Mouse (Mus musculus) thymus, adult 2 months (tissue): ENCODE measurements around the gene Hsf4. TPM values are rescaled to one million over a fixed set of nuclear protein-coding genes. Genes with fewer than 3 reads are reported as not detected.

ENCODE experiments used
- DNase-seq: peaks from one replicate; pipeline ENCODE4 v3.0.0; 2021
- H3K27ac ChIP-seq: fragments of 200-500 bp; 2 replicates; pipeline ENCODE4 v1.5.1; 2012; ENCODE audit warnings: low read length, control low read depth; ENCODE audit not compliant: control insufficient read depth, insufficient read depth
- H3K27me3 ChIP-seq: fragments of 200-500 bp; 2 replicates; pipeline ENCODE4 v1.6.1; 2012; ENCODE audit warnings: mild to moderate bottlenecking, low read length, moderate library complexity, mixed read lengths; ENCODE audit not compliant: control insufficient read depth, insufficient read depth
- H3K36me3 ChIP-seq: fragments of 200-500 bp; 2 replicates; pipeline ENCODE4 v1.6.1; 2012; ENCODE audit warnings: mild to moderate bottlenecking, low read length, moderate library complexity; ENCODE audit not compliant: control insufficient read depth, insufficient read depth
- H3K4me1 ChIP-seq: fragments of 200-500 bp; replicated peaks from 2 replicates; pipeline ENCODE4 v1.6.1; 2012; ENCODE audit warnings: low read length; ENCODE audit not compliant: control insufficient read depth, insufficient read depth
- H3K4me3 ChIP-seq: fragments of 200-500 bp; 2 replicates; pipeline ENCODE4 v1.5.1; 2012; ENCODE audit warnings: mild to moderate bottlenecking, low read length, control low read depth, moderate library complexity; ENCODE audit not compliant: control insufficient read depth, insufficient read depth
- CTCF ChIP-seq: fragments of 200-500 bp; IDR thresholded peaks from 2 replicates; pipeline ENCODE4 v1.5.1; 2012; ENCODE audit warnings: mild to moderate bottlenecking, control low read depth, low read length, moderate library complexity, borderline replicate concordance; ENCODE audit not compliant: control insufficient read depth, poor library complexity, insufficient read depth; ENCODE audit errors: extremely low read depth
- POLR2A ChIP-seq: fragments of 200-500 bp; IDR thresholded peaks from 2 replicates; pipeline ENCODE4 v1.6.1; 2012; ENCODE audit warnings: mild to moderate bottlenecking, low read length, control low read depth, moderate library complexity; ENCODE audit not compliant: control insufficient read depth, poor library complexity, insufficient read depth; ENCODE audit errors: extremely low read depth
- WGBS: fragments of 180-500 bp; shearing (Covaris S2); methylation state at CpG from one replicate; pipeline ENCODE4 v1.1.7; 2018; 5-methylcytosine and 5-hydroxymethylcytosine counted together
- polyA plus RNA-seq: library from polyadenylated mRNA; depleted of rRNA; stranded (reverse); fragments of >200 nt; gene quantifications from 2 replicates; pipeline ENCODE4 v1.2.3, GENCODE M21; 2012

The Hsf4 gene
- polyA plus RNA-seq, 1 experiment: 3.3 TPM

DNA sequence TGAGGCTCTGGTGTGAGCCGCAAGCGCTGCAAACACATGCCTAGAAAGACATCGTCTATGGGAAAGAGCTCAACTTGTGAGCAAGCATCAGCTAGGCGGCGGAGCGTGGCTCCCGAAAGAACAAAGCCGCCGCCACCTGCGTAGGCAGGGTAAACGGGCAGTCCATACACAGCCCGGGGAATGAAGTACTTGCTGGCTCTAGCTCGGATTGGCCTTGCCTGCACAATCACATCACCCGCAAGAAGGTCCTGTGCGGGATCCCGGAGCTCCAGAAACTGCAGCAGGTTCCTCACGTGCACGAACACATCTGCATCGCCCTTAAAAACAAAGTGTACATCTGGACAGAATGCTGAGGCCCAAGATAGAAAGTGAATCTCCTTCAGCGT, 15.8 kb upstream of the Hsf4 start:
- Histone ChIP-seq H3K4me3 (no peak overlapping the region), H3K27me3 (no peaks in the 10 kb centered on the region), H3K4me1 (peaks cover 13% of the 10 kb centered on the region), H3K36me3 (peaks cover 10% of the 10 kb centered on the region), H3K27ac (no peak overlapping the region)
- 70% methylated on average over 20 of the region's 20 CpGs for WGBS
- peak; percentile 27 for DNase-seq
- TF ChIP-seq CTCF: no peak
- TF ChIP-seq POLR2A: no peak

DNA sequence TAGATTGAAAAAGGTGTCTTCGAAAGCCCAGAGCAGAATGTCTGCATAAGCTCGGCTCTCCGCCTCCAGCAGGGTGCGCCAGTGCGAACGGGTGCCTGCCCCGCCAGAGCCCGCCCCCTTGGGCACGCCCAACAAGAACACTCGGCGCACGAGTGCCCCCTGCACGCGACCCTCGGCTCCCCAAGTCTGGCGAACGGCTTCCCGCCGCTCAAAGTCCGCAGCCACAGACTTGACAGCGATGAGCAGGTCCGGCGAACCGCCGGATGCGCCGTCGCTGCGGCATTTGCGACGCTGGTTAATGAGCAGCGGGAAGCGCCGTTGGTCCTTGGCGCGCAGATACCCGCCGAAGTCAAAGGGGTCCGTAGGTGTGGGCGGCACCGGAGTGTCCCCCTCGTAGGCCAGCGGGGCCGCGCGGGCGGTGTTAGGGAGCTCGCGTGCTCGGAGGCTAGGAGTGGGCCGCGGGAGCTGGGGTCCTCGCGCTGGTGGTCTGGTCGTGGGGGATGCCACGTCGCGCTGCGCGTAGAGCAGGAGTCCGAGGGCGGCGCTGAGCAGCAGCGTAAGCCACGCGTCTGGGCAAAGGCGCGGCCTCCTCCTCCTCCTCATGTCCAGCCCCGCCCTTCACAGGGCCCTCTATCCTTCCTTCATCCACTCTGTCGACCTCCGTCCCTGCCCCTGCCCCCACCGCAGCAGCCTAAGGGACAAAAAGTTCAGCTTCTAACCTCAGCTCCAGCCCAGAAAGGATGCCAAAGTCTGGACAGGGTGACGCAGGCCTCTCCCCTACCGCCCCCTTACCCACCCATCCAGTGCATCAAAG, 15.2 kb upstream of the Hsf4 start:
- WGBS: under 1% methylated on average over 74 of the region's 74 CpGs
- DNase-seq: peak; percentile 98
- peaks cover 4% of the 10 kb centered on the region; the same call in 1 of the 2 replicates for H3K36me3 ChIP-seq
- H3K27ac ChIP-seq: no peak overlapping the region
- peaks cover 18% of the 10 kb centered on the region for H3K4me1 ChIP-seq
- H3K4me3 ChIP-seq: peak overlapping the region; percentile 57
- H3K27me3 ChIP-seq: no peaks in the 10 kb centered on the region
- TF ChIP-seq POLR2A (peak; percentile 57; the same call in 1 of the 2 replicates), CTCF (peak; percentile 86)

DNA sequence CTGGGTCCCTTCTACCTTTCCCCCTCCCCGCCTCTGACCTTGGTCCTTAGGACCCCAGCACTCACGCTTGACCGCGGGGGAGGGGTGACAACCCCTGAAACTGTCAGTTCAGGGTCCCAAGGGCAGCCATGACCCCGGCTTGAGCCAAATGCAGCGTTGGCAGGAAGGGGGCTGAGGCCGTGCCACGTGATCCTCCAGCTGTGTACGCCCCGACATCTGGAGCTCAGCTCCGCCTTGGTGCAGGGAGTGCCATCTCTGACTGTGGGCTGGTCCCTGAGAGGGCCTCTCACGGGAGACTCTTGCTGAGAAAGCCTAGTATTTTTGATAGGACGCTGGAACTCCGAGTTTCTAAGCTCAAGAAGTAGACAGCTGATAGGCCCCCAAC, 14.6 kb upstream of the Hsf4 start, which contains the start of gene B3gnt9:
Gene B3gnt9 (minus strand): TSS at position 188 of the 385 bp plus-strand sequence.
- 1% methylated on average over 14 of the region's 14 CpGs for WGBS
- DNase-seq: peak; percentile 76
- H3K27me3 ChIP-seq: no peaks in the 10 kb centered on the region
- TF ChIP-seq CTCF (no peak), POLR2A (0 out of 2 replicates have a peak, but pooled peaks have one; percentile 19)
- peaks cover 23% of the 10 kb centered on the region for H3K4me1 ChIP-seq
- peak within 1 kb of the TSS; percentile 13; the same call in 1 of the 2 replicates for H3K27ac ChIP-seq
- peak within 1 kb of the TSS; percentile 57 for H3K4me3 ChIP-seq
- H3K36me3 ChIP-seq: peaks cover 3% of the 10 kb centered on the region; the same call in 1 of the 2 replicates

DNA sequence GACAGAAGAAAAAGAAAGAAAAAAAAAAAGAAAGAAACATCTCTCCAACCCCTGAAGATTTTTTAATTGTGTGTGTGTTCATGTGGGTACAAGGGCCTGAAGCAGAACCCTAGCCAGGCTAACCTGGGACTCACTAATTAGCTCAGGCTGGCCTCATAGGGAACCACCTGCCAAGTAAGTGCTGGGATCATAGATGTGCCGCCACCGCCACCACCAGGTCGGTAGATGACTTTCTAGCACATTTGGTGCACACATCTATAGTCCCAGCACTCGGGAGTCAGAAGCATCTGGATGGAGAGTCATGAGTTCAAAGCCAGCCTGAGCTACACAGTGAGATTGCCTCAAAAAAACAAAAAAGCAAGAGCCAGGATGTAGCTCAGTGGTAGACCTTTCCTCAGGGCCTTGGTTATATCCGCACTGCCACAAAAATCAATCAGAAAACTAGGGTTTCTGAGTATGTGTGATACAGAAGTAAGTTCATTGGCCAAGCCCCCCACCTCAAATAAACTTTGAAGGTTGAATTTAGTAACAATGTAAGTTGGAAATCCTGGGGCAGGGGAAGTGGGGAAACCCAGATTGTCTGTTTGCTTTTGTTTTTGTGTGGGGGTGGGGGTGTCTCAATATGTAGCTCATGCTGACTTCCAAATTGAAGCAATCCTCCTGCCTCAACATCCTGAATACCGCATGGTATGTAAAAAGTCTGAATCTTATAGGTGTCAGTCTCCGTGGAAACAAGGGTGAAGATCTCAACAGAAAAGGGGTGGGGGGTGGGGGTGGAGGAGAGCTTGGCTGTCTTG, 12.1 kb upstream of the Hsf4 start:
- Histone ChIP-seq H3K4me1 (peaks cover 29% of the 10 kb centered on the region), H3K27me3 (no peaks in the 10 kb centered on the region), H3K36me3 (no peaks in the 10 kb centered on the region), H3K4me3 (no peak overlapping the region), H3K27ac (no peak overlapping the region)
- no peak for DNase-seq
- 92% methylated on average over 7 of the region's 7 CpGs for WGBS
- TF ChIP-seq CTCF (no peak), POLR2A (no peak)

DNA sequence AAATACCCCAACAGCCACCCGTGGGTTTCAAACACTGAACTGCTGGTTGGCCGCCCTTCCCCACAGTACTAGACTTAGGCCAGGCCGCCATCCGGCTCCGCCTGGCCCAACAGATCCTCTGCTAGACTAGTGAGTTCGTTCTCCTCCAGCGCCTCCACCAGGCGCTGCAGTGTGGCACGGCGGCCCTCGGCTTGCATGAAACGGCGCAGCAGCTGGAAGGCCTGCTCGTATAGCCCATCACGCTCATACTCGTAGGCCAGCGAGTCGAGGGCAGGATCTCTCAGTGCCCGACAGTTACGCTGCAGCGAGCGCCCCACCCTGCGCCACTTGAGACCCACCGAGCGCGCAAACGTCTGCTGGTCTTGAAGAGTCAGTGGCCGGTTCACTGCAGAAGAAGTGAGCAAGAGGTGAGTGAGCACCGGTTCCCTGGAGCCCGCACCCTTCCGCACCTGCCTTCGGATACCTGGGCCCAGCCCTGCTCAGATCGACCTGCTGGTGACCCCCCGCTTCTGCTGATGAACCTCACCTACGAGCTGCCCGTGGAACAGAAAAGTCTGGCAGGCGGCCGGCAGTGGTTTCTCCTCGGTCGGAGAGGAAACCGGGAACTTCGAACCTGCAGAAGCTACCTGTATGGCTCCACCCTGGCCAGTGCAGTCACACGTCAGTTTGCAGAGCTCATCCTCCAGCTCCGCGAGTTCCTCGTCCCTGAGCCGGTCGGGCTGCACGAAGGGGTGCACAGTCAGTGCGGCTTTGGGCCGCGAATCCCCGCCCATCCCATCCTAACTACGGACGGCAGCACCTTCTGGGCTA, 10.5 kb upstream of the Hsf4 start:
- Histone ChIP-seq H3K36me3 (no peaks in the 10 kb centered on the region), H3K27me3 (no peaks in the 10 kb centered on the region), H3K4me3 (peak overlapping the region; percentile 38), H3K4me1 (peaks cover 35% of the 10 kb centered on the region), H3K27ac (no peak overlapping the region)
- no peak for TF ChIP-seq POLR2A
- no peak for TF ChIP-seq CTCF
- WGBS: 60% methylated on average over 55 of the region's 55 CpGs
- no peak for DNase-seq
